Mouse (Mus musculus) brain, embryonic 14.5 days (tissue): ENCODE measurements around the gene Hist1h2af. TPM values are rescaled to one million over a fixed set of nuclear protein-coding genes. Genes with fewer than 3 reads are reported as not detected.

Experiments used
- DNase-seq: peaks from one replicate; pipeline ENCODE4 v3.0.0-alpha.2; 2011; ENCODE audit warnings: low read depth
- CTCF ChIP-seq: fragments of 200-500 bp; IDR thresholded peaks from 2 replicates; pipeline ENCODE4 v1.5.1; 2012; ENCODE audit warnings: inconsistent platforms, mild to moderate bottlenecking, moderate library complexity, borderline replicate concordance; ENCODE audit not compliant: insufficient read depth, insufficient read length; ENCODE audit errors: extremely low read depth
- POLR2A ChIP-seq: fragments of 200-500 bp; IDR thresholded peaks from 2 replicates; pipeline ENCODE4 v1.6.1; 2012; ENCODE audit warnings: mild to moderate bottlenecking, inconsistent platforms, borderline replicate concordance; ENCODE audit not compliant: poor library complexity, insufficient read depth, insufficient read length, severe bottlenecking; ENCODE audit errors: extremely low read depth
- polyA plus RNA-seq: library from polyadenylated mRNA; depleted of rRNA; stranded (reverse); fragments of >200 nt; gene quantifications from 2 replicates; pipeline ENCODE4 v1.2.3, GENCODE M21; 2012

Hist1h2af gene
- polyA plus RNA-seq, 1 experiment, result 536 TPM

- TF ChIP-seq POLR2A, result no peak
- TF ChIP-seq CTCF, result no peak
- DNase-seq, result no peak
Measured at GRCm38 (mm10) chr13:23518295-23518603, 15.5 kb upstream of the Hist1h2af start.

- TF ChIP-seq CTCF, result no peak
- TF ChIP-seq POLR2A, result no peak
- peak; percentile 83 for DNase-seq
Measured at GRCm38 (mm10) chr13:23518885-23519284, 14.8 kb upstream of the Hist1h2af start.

- TF ChIP-seq POLR2A (no peak), CTCF (no peak)
- DNase-seq, result peak; percentile 77
Measured at GRCm38 (mm10) chr13:23519416-23519815, 14.3 kb upstream of the Hist1h2af start.

- TF ChIP-seq POLR2A (no peak), CTCF (no peak)
Measured at GRCm38 (mm10) chr13:23521703-23522102, 12.0 kb upstream of the Hist1h2af start.

GRCm38 (mm10) chr13:23523976-23524375, 9.7 kb upstream of the Hist1h2af start:
- DNase-seq, result no peak
- TF ChIP-seq CTCF, result no peak
- no peak for TF ChIP-seq POLR2A

More at GRCm38 (mm10) chr13:23521703-23522102, 12.0 kb upstream of the Hist1h2af start:
- peak; percentile 73 for DNase-seq

GRCm38 (mm10) chr13:23524654-23525053, 9.1 kb upstream of the Hist1h2af start:
- peak; percentile 94 for DNase-seq
- TF ChIP-seq CTCF (peak; percentile 84; the same call in 1 of the 2 replicates), POLR2A (no peak)

DNA sequence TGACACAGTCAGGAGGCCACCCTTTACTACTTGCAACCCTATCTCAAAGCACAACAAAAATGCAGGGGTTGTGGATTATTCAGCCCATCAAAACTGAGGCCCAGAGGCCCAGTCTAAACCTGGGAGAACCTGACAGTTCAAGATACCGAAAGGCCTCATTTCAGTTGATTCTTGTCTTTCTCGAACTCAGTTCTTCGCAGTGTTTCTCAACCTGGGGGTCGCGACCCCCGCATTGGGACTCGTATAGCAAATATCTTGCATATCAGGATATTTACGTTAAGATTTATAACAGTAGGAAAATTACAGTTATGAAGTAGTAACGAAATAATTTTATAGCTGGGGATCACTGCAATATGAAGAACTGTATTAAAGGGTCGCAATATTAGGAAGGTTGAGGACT, 7.8 kb upstream of the Hist1h2af start:
- TF ChIP-seq POLR2A, result no peak
- TF ChIP-seq CTCF, result no peak
- no peak for DNase-seq

- TF ChIP-seq CTCF, result no peak
- TF ChIP-seq POLR2A, result no peak
- DNase-seq, result peak; percentile 96
Measured at GRCm38 (mm10) chr13:23526312-23526711, 7.4 kb upstream of the Hist1h2af start.

DNA sequence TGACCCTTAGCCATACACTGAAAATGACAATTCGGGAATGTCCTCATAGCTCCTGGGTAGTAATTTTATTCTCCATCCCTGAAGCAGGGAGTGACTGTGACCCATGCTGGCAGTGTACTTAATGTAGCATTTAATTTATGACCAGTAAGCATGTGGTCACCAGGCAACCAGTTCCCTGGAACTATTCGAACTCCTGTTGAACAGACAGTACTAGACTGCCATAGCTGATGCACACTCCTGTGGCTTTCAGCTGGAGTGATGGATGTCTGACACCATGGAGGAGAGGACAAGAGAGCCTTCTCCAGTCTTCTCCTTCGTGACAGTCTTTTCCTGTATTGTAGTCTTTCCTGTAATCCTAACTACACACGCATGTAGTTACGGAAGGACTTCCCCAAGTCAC, 4.7 kb upstream of the Hist1h2af start:
- TF ChIP-seq POLR2A (no peak), CTCF (no peak)
- peak; percentile 15 for DNase-seq

DNA sequence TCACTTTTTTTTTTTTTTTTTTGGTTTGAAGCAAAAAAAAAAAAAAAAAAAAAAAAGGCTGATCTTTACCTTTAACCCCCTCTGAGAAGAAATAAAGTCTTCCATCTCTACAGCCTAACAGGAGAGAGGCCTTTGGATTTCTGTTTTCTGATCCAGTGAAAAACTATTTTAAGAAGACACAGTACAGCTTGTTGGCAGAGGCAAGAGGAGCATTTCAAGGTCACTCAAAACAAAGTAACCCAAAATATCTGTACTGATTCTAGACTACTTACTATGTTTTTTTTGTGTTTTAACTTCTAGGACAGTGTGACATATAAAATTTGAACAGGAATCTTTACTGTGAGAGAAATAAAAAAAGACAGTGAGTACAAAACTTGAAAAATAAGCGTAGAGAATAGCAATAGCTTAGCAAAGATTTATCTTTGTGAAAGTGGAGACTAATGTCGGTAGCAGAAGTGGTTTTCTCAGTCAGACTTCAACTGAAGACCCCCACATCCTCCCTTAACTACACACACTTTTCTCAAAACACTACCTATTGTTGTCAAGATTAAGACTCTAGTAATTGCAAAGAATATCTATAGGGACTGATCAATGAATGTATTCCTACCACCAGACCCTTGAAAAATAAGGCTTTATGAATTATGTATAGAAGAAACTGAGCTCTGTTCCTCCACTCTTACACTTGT, 4.1 kb upstream of the Hist1h2af start:
- TF ChIP-seq POLR2A (no peak), CTCF (no peak)
- DNase-seq, result no peak

- DNase-seq, result peak; percentile 78
Measured at GRCm38 (mm10) chr13:23530181-23530900, 3.4 kb upstream of the Hist1h2af start.

More at GRCm38 (mm10) chr13:23530181-23530900, 3.4 kb upstream of the Hist1h2af start:
- TF ChIP-seq CTCF (no peak), POLR2A (no peak)
